Mouse (Mus musculus): Measurements from ENCODE around the gene Fbrs. TPM values are rescaled to one million over a fixed set of nuclear protein-coding genes. Genes with fewer than 3 reads are reported as not detected.
A peak's percentile ranks its signal among the peaks of the same experiment; 100 is the strongest.
"Not testable (repeated sequence)": the region's sequence is repeated elsewhere in the genome, so short reads cannot be mapped to it uniquely, and the experiment has no call there.

The Fbrs gene
- polyA plus RNA-seq, 1 experiment from 2014 or later, result 15.0 TPM

DNA sequence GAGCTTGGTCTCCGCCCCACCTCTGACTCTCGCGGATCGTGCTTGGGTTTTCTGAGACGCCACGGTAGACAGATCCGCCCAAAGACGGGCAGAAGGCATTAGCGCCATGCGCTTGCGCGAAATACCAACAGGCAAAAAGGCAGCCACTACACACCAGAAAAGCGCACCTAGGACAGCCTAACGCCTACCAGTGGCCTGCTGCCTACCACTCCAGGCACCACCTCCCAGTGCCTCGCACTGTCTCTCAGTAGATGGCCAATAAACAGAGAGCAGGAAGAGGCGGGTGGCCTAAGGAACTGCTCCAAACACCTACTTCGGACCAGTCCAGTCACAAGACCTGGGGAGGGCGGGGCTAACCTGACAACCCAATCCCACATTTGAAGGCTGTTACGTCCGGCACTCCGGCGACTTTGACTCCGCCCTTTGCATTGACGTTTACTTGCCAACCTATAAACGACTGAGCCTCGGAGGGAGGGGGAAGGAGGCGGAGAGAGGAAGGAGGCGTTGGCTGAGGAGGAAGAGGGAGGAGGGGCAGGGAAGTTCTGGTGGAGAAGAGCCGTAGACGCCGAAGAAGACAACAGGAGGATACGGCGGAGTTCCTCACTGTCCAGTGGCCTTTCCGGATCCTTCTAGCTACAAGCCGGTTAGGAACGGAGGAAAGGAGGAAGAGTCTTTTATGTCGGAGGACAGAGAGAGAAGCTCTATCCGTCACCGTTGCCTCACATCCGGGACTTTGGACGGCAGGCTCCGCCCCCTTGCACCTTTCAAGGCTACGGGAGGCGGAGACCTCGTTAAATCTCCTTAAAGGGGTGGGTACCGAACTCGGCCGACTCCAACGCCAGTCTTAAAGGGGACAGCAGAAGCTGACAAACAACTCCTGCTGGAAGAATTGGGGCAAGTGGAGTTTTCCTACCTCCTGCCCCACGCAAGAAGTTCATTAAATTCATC, 1.0 kb upstream of the Fbrs start:
- ATAC-seq (ENCODE audit: low FRiP score, low read depth), result peak; percentile 93
- Histone ChIP-seq H3K36me3 (peaks cover 60% of the 10 kb centered on the region), H3K9me3 (no peaks in the 10 kb centered on the region), H3K4me1 (peaks cover 24% of the 10 kb centered on the region), H3K27me3 (no peaks in the 10 kb centered on the region), H3K27ac (peak overlapping the region; percentile 96), H3K4me2 (replicated peaks) (peak overlapping the region; percentile 99), H3K9ac (peak overlapping the region; percentile 98), H3K4me3 (peak overlapping the region; percentile 100)
- under 1% methylated on average over 50 of the region's 50 CpGs for WGBS

DNA sequence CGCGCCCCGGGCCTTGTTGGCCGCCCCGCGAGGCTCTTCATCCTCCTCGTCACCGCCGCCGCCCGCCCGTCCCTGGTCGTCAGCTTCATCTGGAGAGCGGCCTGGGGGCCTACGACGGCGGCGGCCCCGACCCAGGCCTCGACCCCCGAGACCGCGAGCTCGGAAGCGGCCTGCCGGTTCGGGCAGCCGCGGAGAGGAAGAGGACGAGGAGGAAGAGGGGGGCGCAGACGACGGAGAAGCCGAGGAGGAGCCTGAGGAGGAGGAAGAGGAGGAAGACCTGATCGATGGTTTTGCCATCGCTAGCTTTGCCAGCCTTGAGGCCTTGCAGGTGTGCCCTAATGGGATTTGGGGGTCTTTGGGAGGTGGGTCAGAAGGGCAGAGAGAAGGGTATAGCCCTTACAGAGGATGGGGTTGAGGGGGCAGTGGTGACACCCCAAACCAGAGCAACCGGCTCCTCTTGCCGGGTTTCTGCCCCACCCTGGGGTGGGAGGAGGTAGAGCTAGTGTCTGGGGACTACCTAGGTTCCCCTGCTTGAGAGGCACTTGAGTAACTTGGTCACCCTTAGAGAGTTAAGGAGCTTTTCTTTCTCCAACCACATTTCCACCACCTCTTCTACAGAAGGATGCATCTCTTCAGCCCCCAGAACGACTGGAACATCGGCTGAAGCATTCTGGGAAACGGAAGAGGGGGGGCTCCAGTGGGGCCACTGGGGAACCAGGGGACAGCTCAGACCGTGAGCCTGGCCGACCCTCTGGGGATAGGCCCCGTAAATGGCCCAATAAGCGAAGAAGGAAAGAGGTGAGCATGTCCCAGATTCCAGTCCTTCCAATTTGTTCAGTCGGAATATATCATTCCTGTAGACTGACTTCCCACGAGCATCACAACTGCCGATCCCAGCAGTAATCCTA, 573 bp downstream of the Fbrs start:
- peaks cover 24% of the 10 kb centered on the region for H3K4me1 ChIP-seq
- peak overlapping the region; percentile 100 for H3K4me3 ChIP-seq
- H3K9me3 ChIP-seq, result no peaks in the 10 kb centered on the region
- 3% methylated on average over 48 of the region's 48 CpGs for WGBS
- H3K9ac ChIP-seq, result peak overlapping the region; percentile 98
- no peaks in the 10 kb centered on the region for H3K27me3 ChIP-seq
- H3K27ac ChIP-seq, result peak overlapping the region; percentile 96
- ATAC-seq (ENCODE audit: low FRiP score, low read depth), result no peak
- H3K36me3 ChIP-seq, result peaks cover 63% of the 10 kb centered on the region
- H3K4me2 ChIP-seq (replicated peaks), result peak overlapping the region; percentile 99

DNA sequence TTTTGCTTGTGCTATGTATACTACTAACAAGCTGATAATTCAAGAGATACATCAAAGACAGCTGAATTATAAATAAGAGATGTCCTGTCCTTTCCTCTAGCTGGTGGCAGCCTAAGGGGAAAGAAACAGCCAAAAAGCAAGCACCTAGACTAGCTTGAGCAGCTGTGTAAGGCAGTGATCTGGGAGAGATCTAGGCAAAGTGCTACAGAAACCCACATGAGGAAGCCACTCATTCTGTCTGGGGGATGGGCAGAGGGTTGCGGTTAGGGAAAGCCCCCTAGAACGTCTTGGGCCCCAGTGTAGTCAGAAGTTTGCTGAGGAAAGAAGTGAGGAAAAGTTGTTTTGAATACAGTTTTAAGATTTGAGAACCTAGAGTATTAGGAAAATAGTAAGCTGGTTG, 1.3 kb downstream of the Fbrs start:
- Histone ChIP-seq H3K4me3 (peak overlapping the region; percentile 100), H3K9ac (peak overlapping the region; percentile 98), H3K4me2 (replicated peaks) (peak overlapping the region; percentile 99), H3K9me3 (no peaks in the 10 kb centered on the region), H3K4me1 (peaks cover 24% of the 10 kb centered on the region), H3K36me3 (peaks cover 63% of the 10 kb centered on the region), H3K27ac (no peak overlapping the region), H3K27me3 (no peaks in the 10 kb centered on the region)
- WGBS, result 68% methylated on average over 2 of the region's 2 CpGs
- no peak for ATAC-seq (ENCODE audit: low FRiP score, low read depth)

DNA sequence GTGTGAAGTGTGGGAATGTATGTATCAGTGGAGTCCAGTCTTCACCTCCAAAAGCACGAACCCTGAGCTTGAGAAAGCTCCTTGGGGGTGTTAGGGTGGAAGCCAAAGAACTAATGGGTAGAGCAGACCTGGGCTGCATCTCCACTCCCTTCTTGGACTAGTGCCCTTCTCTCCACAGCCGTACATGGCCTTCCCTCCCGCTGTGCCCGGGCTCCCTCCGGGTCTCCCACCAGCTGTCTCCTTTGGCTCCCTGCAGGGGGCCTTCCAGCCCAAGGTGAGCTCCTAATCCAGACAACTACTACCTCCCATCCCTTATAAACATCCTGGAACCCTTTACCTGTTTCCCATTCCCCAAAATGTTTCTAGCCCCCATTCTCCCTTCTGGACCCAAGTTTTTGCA, 6.4 kb downstream of the Fbrs start:
- Histone ChIP-seq H3K27ac (no peak overlapping the region), H3K9ac (no peak overlapping the region), H3K27me3 (no peaks in the 10 kb centered on the region), H3K36me3 (peaks cover 95% of the 10 kb centered on the region), H3K4me1 (peaks cover 8% of the 10 kb centered on the region), H3K4me3 (no peak overlapping the region), H3K4me2 (replicated peaks) (no peak overlapping the region), H3K9me3 (no peaks in the 10 kb centered on the region)
- no peak for ATAC-seq (ENCODE audit: low FRiP score, low read depth)
- WGBS, result 83% methylated on average over 5 of the region's 5 CpGs

DNA sequence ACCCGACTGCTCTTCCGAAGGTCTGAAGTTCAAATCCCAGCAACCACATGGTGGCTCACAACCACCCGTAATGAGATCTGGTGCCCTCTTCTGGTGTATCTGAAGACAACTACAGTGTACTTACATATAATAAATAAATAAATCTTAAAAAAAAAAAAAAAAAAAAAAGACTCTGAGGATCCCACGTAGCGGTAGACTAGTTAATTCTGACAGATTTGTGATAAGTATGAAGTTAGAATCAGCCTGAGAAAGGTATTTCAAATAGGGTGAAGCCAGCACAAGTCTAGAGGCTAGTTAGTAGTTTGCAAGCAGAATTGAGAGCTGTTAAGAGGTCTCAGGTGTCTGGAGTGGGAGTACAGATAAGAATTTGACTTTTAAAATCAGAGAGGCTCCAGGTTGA, 9.4 kb downstream of the Fbrs start:
- H3K4me2 ChIP-seq (replicated peaks); H3K27me3 ChIP-seq; H3K9me3 ChIP-seq; H3K4me1 ChIP-seq; ATAC-seq (ENCODE audit: low FRiP score, low read depth); H3K4me3 ChIP-seq; H3K27ac ChIP-seq; H3K9ac ChIP-seq: not testable (repeated sequence)
- 88% methylated on average over 5 of the region's 5 CpGs for WGBS
- H3K36me3 ChIP-seq, result peaks cover 93% of the 10 kb centered on the region

DNA sequence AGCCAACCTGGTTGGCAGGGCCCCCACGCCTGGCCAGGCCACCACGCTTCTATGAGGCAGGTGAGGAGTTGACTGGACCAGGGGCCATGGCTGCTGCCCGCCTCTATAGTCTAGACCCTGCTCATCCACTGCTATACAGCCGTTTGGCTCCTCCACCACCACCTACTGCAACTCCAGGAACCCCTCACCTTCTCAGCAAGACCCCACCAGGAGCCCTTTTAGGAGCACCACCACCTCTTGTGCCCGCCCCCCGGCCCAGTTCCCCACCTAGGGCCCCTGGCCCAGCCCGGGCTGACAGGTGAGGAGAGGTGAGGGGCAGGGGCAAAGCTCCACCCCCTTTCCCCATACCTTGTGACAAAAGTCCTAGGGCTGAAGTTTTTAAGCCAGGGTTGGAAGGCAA, 11.0 kb downstream of the Fbrs start:
- no peaks in the 10 kb centered on the region for H3K27me3 ChIP-seq
- H3K9me3 ChIP-seq, result no peaks in the 10 kb centered on the region
- H3K9ac ChIP-seq, result no peak overlapping the region
- over 99% methylated on average over 7 of the region's 7 CpGs for WGBS
- H3K4me2 ChIP-seq (replicated peaks), result no peak overlapping the region
- no peak for ATAC-seq (ENCODE audit: low FRiP score, low read depth)
- no peak overlapping the region for H3K27ac ChIP-seq
- H3K4me3 ChIP-seq, result no peak overlapping the region
- H3K4me1 ChIP-seq, result no peaks in the 10 kb centered on the region
- peaks cover 77% of the 10 kb centered on the region for H3K36me3 ChIP-seq

DNA sequence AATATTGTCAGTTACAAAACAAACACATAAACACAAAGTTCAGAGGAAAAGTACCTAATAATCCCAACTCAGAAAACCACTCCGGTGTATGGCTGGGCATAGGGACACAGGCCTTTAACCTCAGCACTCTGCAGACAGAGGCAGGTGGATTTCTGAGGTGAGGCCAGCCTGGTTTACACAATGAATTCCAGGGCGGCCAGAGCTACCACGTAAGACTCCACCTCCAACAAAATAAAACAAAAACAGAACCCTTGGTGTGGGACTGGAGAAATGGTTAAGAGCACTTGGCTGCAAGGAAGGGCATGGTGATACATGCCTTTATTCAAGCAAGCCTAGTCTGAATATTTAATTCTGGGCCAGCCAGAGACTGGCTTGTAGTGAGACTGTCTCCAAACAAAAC, 12.8 kb downstream of the Fbrs start:
- Histone ChIP-seq H3K4me2 (replicated peaks) (no peak overlapping the region), H3K4me3 (no peak overlapping the region), H3K9ac (no peak overlapping the region), H3K27ac (no peak overlapping the region), H3K9me3 (no peaks in the 10 kb centered on the region), H3K4me1 (no peaks in the 10 kb centered on the region), H3K27me3 (no peaks in the 10 kb centered on the region), H3K36me3 (peaks cover 58% of the 10 kb centered on the region)
- ATAC-seq (ENCODE audit: low FRiP score, low read depth), result no peak
- 92% methylated on average over 3 of the region's 3 CpGs for WGBS

DNA sequence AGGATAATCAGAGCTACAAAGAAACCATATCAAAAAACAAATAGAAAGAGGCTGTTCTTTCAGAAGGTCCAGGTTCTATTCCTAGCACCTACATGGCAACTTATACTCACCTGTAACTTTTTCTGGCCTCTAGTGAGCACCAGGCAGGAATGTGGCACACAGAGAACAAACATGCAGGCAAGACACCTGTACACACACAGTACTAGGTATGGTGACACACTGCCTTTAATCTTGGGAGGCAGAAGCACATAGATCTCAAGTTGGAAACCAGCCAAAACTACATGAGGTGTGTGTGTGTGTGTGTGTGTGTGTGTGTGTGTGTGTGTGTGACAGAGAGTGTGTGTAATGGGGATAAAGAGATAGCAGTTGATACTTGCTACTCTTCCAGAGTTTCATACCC, 15.6 kb downstream of the Fbrs start:
- H3K4me3 ChIP-seq, result no peak overlapping the region
- no peak overlapping the region for H3K9ac ChIP-seq
- no peaks in the 10 kb centered on the region for H3K4me1 ChIP-seq
- H3K4me2 ChIP-seq (replicated peaks), result no peak overlapping the region
- peaks cover 33% of the 10 kb centered on the region for H3K36me3 ChIP-seq
- H3K9me3 ChIP-seq, result no peaks in the 10 kb centered on the region
- H3K27ac ChIP-seq, result no peak overlapping the region
- H3K27me3 ChIP-seq, result no peaks in the 10 kb centered on the region
- no peak for ATAC-seq (ENCODE audit: low FRiP score, low read depth)

DNA sequence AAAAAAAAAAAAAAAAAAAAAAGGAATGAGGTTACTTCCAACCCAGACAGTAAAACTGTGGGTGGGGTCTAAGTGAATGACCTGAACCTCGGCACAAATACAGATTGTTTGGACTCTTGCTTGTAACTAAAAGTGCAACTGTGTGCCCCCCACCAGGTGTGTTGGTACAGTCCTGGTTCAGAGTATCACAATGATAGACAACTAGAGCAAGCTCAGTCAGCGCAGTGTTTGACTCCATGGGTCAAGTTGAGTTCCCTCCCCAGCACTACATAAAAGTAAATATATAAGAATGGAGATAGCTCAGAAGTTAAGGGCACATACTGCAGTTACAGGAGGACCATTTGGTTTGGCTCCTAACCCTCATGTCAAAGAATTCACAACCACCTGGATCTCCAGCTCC, 18.4 kb downstream of the Fbrs start:
- Histone ChIP-seq H3K4me3 (no peak overlapping the region), H3K36me3 (peaks cover 5% of the 10 kb centered on the region), H3K9ac (no peak overlapping the region), H3K9me3 (no peaks in the 10 kb centered on the region), H3K27me3 (no peaks in the 10 kb centered on the region), H3K27ac (no peak overlapping the region), H3K4me1 (no peaks in the 10 kb centered on the region), H3K4me2 (replicated peaks) (no peak overlapping the region)
- WGBS, result 75% methylated on average over 2 of the region's 2 CpGs
- no peak for ATAC-seq (ENCODE audit: low FRiP score, low read depth)

DNA sequence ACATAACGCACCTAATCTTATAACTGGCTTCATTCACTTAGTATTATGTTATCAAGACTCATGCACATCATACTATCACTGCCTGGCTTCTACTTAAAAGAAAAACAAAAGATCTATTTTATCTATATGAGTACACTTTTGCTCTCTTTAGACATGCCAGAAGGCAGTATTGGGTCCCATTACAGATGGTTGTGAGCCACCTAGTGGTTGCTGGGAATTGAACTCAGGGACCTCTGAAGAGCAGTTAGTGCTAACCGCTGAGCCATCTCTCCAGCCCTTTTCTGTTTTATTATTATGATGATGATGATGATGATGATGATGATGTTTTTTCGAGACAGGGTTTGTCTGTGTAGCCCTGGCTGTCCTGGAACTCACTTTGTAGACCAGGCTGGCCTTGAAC, 19.4 kb downstream of the Fbrs start:
- H3K36me3 ChIP-seq, result no peaks in the 10 kb centered on the region; the same call in 1 of the 2 replicates
- no peaks in the 10 kb centered on the region for H3K27me3 ChIP-seq
- no peak overlapping the region for H3K9ac ChIP-seq
- H3K9me3 ChIP-seq, result no peaks in the 10 kb centered on the region
- H3K4me1 ChIP-seq, result no peaks in the 10 kb centered on the region
- 39% methylated on average over 3 of the region's 3 CpGs for WGBS
- ATAC-seq (ENCODE audit: low FRiP score, low read depth), result no peak
- no peak overlapping the region for H3K4me2 ChIP-seq (replicated peaks)
- no peak overlapping the region for H3K4me3 ChIP-seq
- no peak overlapping the region for H3K27ac ChIP-seq

DNA sequence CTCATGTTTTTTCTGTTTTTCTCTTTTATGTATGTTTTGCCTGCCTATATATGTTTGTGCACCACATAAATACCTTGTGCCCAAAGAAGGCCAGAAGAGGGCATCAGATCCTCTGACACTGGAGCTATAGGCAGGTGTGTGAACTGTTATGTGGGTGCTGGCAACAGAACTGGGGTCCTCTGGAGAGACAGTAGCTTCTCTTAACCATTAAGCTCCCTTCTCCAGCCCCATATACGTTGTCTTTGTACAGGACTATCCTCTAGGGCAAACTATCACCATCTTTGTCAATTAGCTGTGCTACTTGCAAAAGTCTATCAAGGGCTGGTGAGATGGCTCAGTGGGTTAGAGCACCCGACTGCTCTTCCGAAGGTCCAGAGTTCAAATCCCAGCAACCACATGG, 29.3 kb downstream of the Fbrs start:
- Histone ChIP-seq H3K27me3 (no peaks in the 10 kb centered on the region), H3K4me2 (replicated peaks) (no peak overlapping the region), H3K36me3 (no peaks in the 10 kb centered on the region; the same call in 1 of the 2 replicates), H3K4me1 (peaks cover 2% of the 10 kb centered on the region), H3K4me3 (no peak overlapping the region), H3K9me3 (no peaks in the 10 kb centered on the region), H3K9ac (no peak overlapping the region), H3K27ac (no peak overlapping the region)
- 95% methylated on average over 3 of the region's 3 CpGs for WGBS
- no peak for ATAC-seq (ENCODE audit: low FRiP score, low read depth)

DNA sequence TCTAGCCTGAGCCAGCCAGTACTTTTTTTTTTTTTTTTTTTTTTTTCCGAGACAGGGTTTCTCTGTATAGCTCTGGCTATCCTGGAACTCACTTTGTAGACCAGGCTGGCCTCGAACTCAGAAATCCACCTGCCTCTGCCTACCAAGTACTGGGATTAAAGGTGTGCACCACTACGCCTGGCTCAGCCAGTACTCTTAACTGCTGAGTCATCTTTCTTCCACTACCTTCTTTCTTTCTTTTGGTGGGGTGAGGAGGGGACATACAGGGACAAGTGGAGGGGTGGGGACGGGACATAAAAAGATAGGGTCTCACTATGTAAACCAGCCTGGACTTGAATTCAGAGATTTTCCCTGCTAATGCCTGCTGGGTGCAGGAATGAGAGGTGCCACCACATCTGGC, 30.8 kb downstream of the Fbrs start:
- H3K27ac ChIP-seq; H3K9ac ChIP-seq; ATAC-seq (ENCODE audit: low FRiP score, low read depth); H3K27me3 ChIP-seq; H3K9me3 ChIP-seq; H3K4me2 ChIP-seq (replicated peaks); H3K4me3 ChIP-seq; H3K36me3 ChIP-seq: not testable (repeated sequence)
- WGBS, result 92% methylated on average over 3 of the region's 4 CpGs
- peaks cover 11% of the 10 kb centered on the region for H3K4me1 ChIP-seq
